Mouse (Mus musculus) cerebral cortex, adult 2 months (tissue): ENCODE measurements around the gene Sbsn.

Experiments
- WGBS: fragments of 180-500 bp; shearing (Covaris S2); methylation state at CpG from one replicate; pipeline ENCODE4 v1.1.7; 2018; 5-methylcytosine and 5-hydroxymethylcytosine counted together

Sbsn gene

GRCm38 (mm10) chr7:30757001-30757400 is 5.7 kb downstream of the Sbsn start:
- 76% methylated on average over 3 of the region's 3 CpGs for WGBS

DNA sequence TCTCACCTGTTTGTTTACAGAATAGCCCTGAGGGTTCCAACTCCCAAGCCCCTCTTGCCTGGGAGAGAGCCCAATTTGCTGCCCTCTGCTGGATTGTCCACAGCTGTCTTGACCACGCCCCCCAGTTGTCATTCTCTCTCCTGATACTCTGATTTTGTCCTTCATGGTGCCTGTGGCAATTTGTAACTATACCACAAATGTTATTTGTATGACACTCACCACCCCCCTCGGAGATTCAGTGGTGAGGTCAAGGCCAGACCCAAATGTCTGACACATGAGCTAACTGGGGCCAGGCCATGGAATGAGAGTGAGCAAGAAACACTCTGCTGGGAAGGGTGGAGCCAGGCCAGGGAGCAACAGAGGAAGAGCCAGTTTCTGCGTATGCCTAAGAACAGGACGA is 7.6 kb downstream of the Sbsn start:
- 55% methylated on average over 4 of the region's 4 CpGs for WGBS

DNA sequence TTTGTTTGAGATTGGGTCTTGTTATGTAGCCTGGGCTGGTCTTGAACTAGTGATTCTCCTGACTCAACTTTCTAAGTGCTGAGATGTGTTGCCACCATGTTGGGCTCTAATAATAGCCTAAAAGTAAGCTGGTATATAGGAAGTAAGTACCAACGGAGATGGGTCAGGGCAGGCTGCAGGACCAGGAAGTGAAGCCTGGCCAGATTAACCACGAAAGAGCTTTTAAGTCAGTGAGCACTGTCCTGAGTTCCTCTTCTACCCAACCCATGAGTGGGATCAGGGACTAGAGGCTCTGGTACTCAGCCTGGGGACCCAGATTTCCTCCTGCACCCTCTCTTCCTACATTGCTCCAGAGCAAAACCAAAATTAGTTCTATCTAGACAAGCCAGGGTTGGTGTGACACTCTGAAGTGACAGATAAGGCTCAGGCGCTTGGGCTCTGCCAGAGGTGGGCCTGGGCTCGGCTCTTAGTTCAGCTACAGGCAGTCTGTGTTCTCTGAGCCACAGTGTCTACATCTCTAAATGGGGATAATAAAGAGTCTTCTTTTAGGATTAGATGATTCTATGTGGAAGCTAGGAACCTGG is 10.6 kb downstream of the Sbsn start:
- WGBS = 84% methylated on average over 4 of the region's 4 CpGs

DNA sequence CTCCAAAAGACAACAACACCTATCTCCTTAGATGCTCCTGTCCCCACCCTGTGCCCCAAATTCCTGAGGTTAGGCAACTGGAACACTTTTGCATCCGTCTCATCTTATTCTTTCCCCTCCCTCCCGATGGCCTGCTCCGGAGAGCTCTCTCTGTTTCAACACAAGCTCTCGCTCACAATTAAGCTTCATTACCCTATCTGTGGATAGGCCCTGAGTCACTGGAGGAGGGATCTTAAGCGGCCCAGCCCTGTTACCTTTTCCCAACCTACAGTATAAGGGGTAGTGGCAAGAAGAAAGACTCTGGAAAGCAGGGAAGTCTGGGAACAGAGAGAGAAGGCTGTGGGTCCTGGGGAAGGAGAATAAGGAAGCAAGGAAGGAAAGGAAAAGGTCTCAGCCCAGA is 12.2 kb downstream of the Sbsn start, which contains the start of gene Dmkn:
Gene Dmkn (plus strand): TSS at position 301 of the 400 bp plus-strand sequence.
- 65% methylated on average over 5 of the region's 5 CpGs for WGBS

DNA sequence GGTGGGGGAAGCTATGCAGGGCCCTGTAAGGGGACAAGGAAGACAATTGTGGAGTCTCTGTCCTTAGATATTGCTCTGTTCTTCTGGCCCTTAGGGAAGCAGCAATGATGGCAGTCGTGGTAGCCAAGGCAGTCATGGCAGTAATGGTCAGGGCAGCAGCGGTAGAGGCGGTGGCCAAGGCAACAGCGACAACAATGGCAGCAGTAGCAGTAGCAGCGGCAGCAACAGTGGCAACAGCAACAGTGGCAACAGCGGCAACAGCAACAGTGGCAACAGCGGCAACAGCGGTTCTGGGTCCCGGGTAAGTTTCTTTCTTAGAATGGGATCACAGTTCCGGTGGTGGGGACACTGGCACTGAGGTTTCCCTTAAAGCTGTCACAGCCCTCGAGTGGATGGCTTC is 13.9 kb downstream of the Sbsn start:
- 44% methylated on average over 11 of the region's 11 CpGs for WGBS

DNA sequence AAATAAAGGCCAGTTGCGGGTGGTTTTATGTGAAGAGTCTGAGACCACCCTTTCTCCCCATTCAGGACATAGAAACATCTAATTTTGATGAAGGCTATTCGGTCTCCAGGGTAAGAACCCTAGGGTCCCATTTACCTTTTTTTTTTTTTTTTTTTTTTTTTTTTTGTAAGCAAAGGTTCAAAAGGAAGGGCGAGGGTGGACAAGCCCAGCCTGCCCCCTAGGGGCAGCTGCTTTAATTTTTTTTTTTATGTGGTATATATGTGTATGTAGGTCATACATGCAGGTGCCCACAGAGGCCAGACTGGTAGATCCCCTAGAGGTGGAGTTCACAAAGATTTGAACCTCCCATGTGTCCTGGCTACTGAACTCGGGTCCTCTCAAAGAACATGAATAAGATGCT is 15.1 kb downstream of the Sbsn start:
- WGBS = 92% methylated on average over 4 of the region's 4 CpGs

- WGBS = 62% methylated on average over 9 of the region's 9 CpGs
These were observed 18.0 kb downstream of the Sbsn start for GRCm38 (mm10) chr7:30769236-30769635.

- 56% methylated on average over 9 of the region's 9 CpGs for WGBS
These were observed 24.8 kb downstream of the Sbsn start for GRCm38 (mm10) chr7:30776104-30776503.

DNA sequence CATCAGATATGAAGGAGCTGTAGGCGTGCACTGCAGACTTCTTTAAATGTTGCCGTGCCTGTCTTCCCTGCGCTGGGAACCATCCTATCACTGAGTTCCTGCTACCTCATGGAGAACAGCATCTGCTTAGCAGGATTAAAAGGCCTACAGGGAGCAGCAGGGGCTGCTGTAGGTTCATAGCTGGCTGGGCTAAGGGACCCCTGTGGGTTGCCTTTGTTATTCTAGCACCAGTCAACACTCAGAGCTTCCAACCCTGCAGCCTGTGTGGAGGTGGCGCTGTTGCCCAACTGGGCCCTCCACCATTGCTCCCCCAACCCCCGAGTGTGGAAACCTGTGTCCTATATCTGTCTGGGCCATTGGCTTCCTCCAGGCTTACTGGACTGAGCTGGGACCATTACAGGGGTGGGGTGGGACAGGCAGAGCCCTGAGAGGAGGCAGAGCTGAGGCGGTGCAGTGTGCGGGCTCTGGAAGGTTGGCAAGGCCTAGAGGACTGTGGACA is 25.9 kb downstream of the Sbsn start:
- WGBS = 65% methylated on average over 7 of the region's 7 CpGs

- WGBS = 69% methylated on average over 1 of the region's 1 CpGs
These were observed 26.6 kb downstream of the Sbsn start for GRCm38 (mm10) chr7:30777911-30778310.

- WGBS = 75% methylated on average over 4 of the region's 4 CpGs
These were observed 30.5 kb downstream of the Sbsn start for GRCm38 (mm10) chr7:30781792-30782191.

DNA sequence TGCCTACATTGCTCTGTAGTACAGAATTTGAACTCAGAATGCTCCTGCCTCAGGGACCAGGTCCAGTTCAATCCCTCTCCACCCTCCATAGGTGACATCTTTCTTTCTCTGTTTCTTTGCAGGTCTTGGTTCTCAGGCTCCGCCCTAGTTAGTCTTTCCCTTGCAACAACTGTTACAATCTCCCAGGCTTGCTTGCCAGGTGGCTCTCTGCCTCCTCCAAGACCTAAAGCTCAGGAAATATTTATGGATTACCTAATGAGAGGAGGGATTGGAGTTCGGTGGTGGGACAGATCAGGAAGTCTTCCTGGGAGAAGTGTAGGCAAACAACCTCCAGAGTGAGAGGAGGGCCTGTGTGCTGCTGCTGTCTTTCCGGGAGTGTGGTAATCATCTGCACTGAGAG is 31.4 kb downstream of the Sbsn start:
- WGBS = 72% methylated on average over 3 of the region's 3 CpGs

DNA sequence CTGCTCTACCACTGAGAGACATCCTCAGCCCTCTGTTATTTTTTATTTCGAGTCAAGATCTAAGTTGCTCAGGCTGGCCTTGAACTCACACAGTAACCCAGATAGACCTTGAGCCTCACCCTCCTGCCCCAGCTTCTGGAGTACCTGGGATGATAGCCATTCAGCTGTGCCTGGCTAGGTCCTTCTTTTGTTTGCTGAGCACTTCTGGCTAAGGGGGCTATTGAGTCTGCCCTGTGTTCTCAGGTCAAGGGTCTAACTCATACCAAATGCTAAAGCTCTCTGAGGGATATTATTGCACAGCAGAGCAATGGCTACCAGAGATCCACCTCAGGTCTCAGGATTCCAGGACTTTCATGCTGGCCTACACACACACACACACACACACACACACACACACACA is 33.9 kb downstream of the Sbsn start:
- WGBS = 97% methylated on average over 1 of the region's 1 CpGs

DNA sequence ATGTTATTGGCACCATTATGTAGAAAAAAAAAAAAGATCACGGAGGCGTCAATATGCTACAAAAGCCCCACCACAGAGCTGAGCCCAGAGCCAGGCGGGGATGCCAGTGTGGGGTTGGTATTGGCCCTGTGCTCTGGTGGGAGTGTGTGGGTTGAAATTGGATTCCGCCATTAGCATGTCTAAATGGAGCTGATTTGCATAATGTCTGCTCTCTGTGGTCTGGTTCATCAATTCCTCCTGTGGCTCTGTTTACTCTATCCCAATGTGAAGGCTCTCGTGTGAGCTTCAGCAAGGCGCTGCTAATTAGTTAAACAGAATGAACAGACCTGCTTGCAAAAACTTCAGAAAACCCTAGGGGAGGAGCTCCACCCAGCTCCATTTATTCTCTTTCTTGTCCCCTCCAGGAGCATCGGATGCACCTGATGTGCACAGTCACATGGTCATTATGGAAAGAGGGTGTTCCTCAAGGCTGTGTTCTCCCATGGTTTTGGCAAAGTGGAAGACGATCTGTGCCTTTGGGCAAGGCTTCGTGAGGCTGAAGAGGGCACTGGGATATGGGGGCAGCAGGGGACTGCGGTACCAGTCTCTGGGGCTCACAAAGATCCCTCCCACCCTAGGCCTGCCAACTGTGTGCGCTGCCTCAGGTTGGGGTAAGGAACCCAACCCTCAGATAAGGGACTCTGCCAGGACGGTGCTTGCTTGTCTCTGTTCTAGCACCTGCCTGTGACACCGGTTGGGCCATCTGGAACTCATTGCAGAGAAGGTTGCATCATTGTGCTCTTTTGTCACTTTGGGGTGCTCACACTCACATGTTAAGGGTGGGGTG is 34.7 kb downstream of the Sbsn start:
- 49% methylated on average over 13 of the region's 13 CpGs for WGBS

- WGBS = 55% methylated on average over 15 of the region's 15 CpGs
These were observed 36.2 kb downstream of the Sbsn start, which contains the start of gene Krtdap for GRCm38 (mm10) chr7:30787377-30788022. Gene Krtdap, plus strand, starts transcription at chr7:30787896.

GRCm38 (mm10) chr7:30790141-30790540 is 38.9 kb downstream of the Sbsn start:
- 72% methylated on average over 10 of the region's 10 CpGs for WGBS

GRCm38 (mm10) chr7:30791921-30792320 is 40.6 kb downstream of the Sbsn start:
- 19% methylated on average over 9 of the region's 9 CpGs for WGBS

DNA sequence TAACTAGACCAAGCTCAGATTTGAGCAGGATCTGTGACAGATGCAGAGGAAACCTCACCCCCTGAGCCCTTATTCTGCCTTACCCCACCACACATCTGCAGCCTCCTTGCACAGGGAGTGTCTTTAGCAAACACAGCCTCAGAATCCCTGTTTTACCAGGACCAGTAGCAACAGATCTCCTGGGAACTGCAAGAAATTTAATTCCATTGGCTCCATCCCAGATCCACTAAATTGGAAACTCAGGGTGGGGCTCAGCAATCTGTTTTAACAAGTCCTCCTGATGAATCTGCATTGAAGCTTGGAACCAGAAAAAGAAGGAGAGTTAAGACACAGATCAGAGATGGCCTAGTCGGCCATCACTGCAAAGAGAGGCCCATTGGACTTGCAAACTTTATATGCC is 45.5 kb downstream of the Sbsn start:
- WGBS = 50% methylated on average over 1 of the region's 1 CpGs

GRCm38 (mm10) chr7:30803256-30803655 is 52.0 kb downstream of the Sbsn start:
- WGBS = 96% methylated on average over 3 of the region's 3 CpGs

GRCm38 (mm10) chr7:30804026-30804715 is 52.9 kb downstream of the Sbsn start:
- WGBS = 66% methylated on average over 9 of the region's 9 CpGs
